Comparison of ENCODE assay signal across 12 mouse cellular contexts in the genomic region with DNA sequence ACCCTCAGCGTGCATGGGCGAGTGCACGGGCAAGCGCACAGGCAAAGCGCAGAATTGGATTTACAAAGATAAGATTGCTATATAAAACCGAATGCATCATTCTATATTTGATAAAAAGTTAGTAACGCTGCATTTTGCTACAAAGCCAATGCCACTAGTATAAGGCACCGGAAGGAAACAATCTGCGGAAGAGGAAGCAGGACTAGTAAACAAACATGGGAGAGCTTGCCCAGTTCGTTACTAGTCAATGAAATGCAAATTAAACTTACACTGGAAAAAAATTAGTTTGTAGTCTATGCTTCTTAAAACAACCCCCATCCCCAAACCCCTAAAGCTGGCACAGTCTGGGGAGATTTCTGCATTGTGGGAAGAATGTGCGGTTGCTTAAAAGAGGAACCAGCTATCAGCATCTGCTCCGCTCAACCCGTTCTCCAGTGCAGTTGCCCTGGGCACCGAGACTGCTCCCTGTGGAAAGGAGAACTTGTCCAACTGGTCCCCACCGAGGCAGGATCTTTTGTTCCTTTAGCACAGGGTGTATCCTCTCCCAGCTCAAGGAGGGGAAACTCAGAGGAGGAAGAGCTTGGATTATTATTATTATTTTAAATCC.
A peak's percentile ranks its signal among the peaks of the same experiment; 100 is the strongest.
DNase-seq lines count a peak whose midpoint lies in the region; TF ChIP-seq lines count a peak whose summit lies in the region.
"Had no signal": no experiment of that assay in that cellular context is flagged by ENCODE, and none has a peak within 500 bp of the region (broad histone marks: within the 10 kb centered on the region; RNA-seq: fewer than 3 reads in every experiment).

No protein-coding gene starts in this region.

- in situ Hi-C loops in CH12.LX (cut with MboI; ENCODE audit: low pct_ligation_motif_present, low pct_unique_long_range_greater_than_20kb, low sequenced_read_pairs): no loop called here

- H3K79me2 ChIP-seq in CH12.LX (replicated peaks; ENCODE audit: control insufficient read depth, extremely low read depth, insufficient read depth, poor library complexity, severe bottlenecking): no peaks in the 10 kb centered on the region

- peak overlapping the region; percentile 20 to 55 (median 37) for H3K4me3 ChIP-seq in CH12.LX (replicated peaks in 1 of 3; ENCODE audit: low read depth in 2 of 3, low read length in 2 of 3, poor library complexity in 1 of 3)
- H3K4me3 ChIP-seq: forebrain, embryonic 12.5 days; heart, embryonic 12.5 days had no signal

- no peak; the same call in none of the 2 replicates for TF ChIP-seq RAD21 in CH12.LX (IDR thresholded peaks at IDR 0.05; ENCODE audit: low read depth, low read length)

- no peaks in the 10 kb centered on the region for H3K9me3 ChIP-seq in CH12.LX (replicated peaks; ENCODE audit: low read length)
- H3K9me3 ChIP-seq: forebrain, embryonic 12.5 days; heart, embryonic 12.5 days had no signal

- no peak overlapping the region for H3K27ac ChIP-seq in CH12.LX (ENCODE audit: insufficient read depth, low read depth)
- H3K27ac ChIP-seq: forebrain, embryonic 12.5 days had no signal

- peak; percentile 99 for TF ChIP-seq EP300 in CH12.LX (IDR thresholded peaks at IDR 0.05; ENCODE audit: low read length)

- H3K4me1 ChIP-seq in CH12.LX (ENCODE audit: control insufficient read depth in 1 of 2, insufficient read depth in 2 of 2): peaks cover 3 to 26% of the 10 kb centered on the region in 2 experiments; a peak in 3 of 4 replicates

- peak overlapping the region; percentile 75; the same call in 1 of the 2 replicates for H3K9ac ChIP-seq in CH12.LX (ENCODE audit: insufficient read depth, low read depth)
- H3K9ac ChIP-seq: forebrain, embryonic 12.5 days; heart, embryonic 12.5 days had no signal

- no peak for TF ChIP-seq CTCF in CH12.LX (conservative IDR thresholded peaks at IDR 0.05 in 1 of 2, IDR thresholded peaks at IDR 0.05 in 1 of 2; ENCODE audit: low read depth in 2 of 2, low read length in 2 of 2)

- TF ChIP-seq POLR2A in CH12.LX (IDR thresholded peaks at IDR 0.05; ENCODE audit: low read depth, low read length): peak; percentile 24; the same call in 1 of the 2 replicates

- H3K36me3 ChIP-seq in CH12.LX (replicated peaks in 1 of 2; ENCODE audit: control insufficient read depth in 1 of 2, insufficient read depth in 1 of 2, low read length in 1 of 2): no peaks in the 10 kb centered on the region
- H3K36me3 ChIP-seq: forebrain, embryonic 12.5 days; heart, embryonic 12.5 days had no signal

- H3K4me2 ChIP-seq in CH12.LX (ENCODE audit: insufficient read depth, low read depth, poor library complexity, severe bottlenecking): peak overlapping the region; percentile 99
- H3K4me2 ChIP-seq: forebrain, embryonic 12.5 days; heart, embryonic 12.5 days had no signal

- peak; percentile 16 for DNase-seq in heart, adult 8-10 months (ENCODE audit: low spot score)
- no peak for DNase-seq in heart, postnatal 10 days
- peak; percentile 95 for DNase-seq in CH12.LX (ENCODE audit: extremely low read depth)
- peak; percentile 19 for DNase-seq in brain, adult 2 months (ENCODE audit: low read depth, low spot score)
- DNase-seq in lung, postnatal 36 days: peak; percentile 47
- no peak for DNase-seq in layer of hippocampus, postnatal 36 days
- DNase-seq in layer of hippocampus, adult 9-11 months: no peak
- DNase-seq in T-cell, adult 2 months (ENCODE audit: low spot score): no peak
- DNase-seq: kidney, postnatal 25 days; thymus, postnatal 36 days had no signal

- dilution Hi-C loops in CH12.LX (cut with MboI; ENCODE audit: extremely low pct_ligation_motif_present, extremely low pct_unique_long_range_greater_than_20kb, low sequenced_read_pairs): no loop called here

- H3K27me3 ChIP-seq in CH12.LX (replicated peaks): no peaks in the 10 kb centered on the region
- H3K27me3 ChIP-seq: forebrain, embryonic 12.5 days; heart, embryonic 12.5 days had no signal

- intact Hi-C loops in heart, postnatal 10 days (cut with DNase I): no loop called here

TF ChIP-seq in CH12.LX, 34 proteins besides CTCF, POLR2A, EP300 and RAD21:
- no peak for TF ChIP-seq USF2 (conservative IDR thresholded peaks at IDR 0.05; ENCODE audit: low read depth, low read length)
- TF ChIP-seq ZKSCAN1 (IDR thresholded peaks at IDR 0.05; ENCODE audit: borderline replicate concordance, low read depth, low read length): no peak
- TF ChIP-seq ZMIZ1 (IDR thresholded peaks at IDR 0.05; ENCODE audit: low read depth, low read length): no peak
- TF ChIP-seq ELF1 (IDR thresholded peaks at IDR 0.05; ENCODE audit: low read depth, low read length): peak; percentile 84
- TF ChIP-seq RCOR1 (conservative IDR thresholded peaks at IDR 0.05; ENCODE audit: low read depth, low read length): peak; percentile 91
- 0 out of 2 replicates have a peak, but pooled peaks have one; percentile 3 for TF ChIP-seq JUN (IDR thresholded peaks at IDR 0.05; ENCODE audit: insufficient read depth, low read depth, low read length)
- TF ChIP-seq UBTF (IDR thresholded peaks at IDR 0.05; ENCODE audit: low read depth, low read length): 0 out of 2 replicates have a peak, but pooled peaks have one; percentile 59
- TF ChIP-seq POLR2AphosphoS2 (IDR thresholded peaks at IDR 0.05; ENCODE audit: low read depth, low read length): no peak
- TF ChIP-seq IRF4 (IDR thresholded peaks at IDR 0.05; ENCODE audit: low read depth, low read length): peak; percentile 92
- TF ChIP-seq CHD2 (IDR thresholded peaks at IDR 0.05; ENCODE audit: low read length): peak; percentile 86
- no peak for TF ChIP-seq USF1 (IDR thresholded peaks at IDR 0.05; ENCODE audit: low read depth, low read length)
- TF ChIP-seq NRF1 (IDR thresholded peaks at IDR 0.05; ENCODE audit: low read depth, low read length): no peak
- TF ChIP-seq GABPA (IDR thresholded peaks at IDR 0.05; ENCODE audit: insufficient replicate concordance, low read depth, low read length): no peak
- TF ChIP-seq ZNF384 (IDR thresholded peaks at IDR 0.05; ENCODE audit: low read depth, low read length): peak; percentile 47; the same call in 1 of the 2 replicates
- no peak for TF ChIP-seq NELFE (IDR thresholded peaks at IDR 0.05; ENCODE audit: low read depth, low read length)
- no peak for TF ChIP-seq SMC3 (IDR thresholded peaks at IDR 0.05; ENCODE audit: low read depth, low read length)
- no peak for TF ChIP-seq TBP (conservative IDR thresholded peaks at IDR 0.05; ENCODE audit: low read depth, low read length)
- 0 out of 2 replicates have a peak, but pooled peaks have one; percentile 20 for TF ChIP-seq CHD1 (IDR thresholded peaks at IDR 0.05; ENCODE audit: low read depth, low read length)
- TF ChIP-seq MAFK (IDR thresholded peaks at IDR 0.05; ENCODE audit: insufficient replicate concordance, low read length): no peak
- no peak for TF ChIP-seq KAT2A (IDR thresholded peaks at IDR 0.05; ENCODE audit: insufficient replicate concordance, low read length)
- 0 out of 2 replicates have a peak, but pooled peaks have one; percentile 39 for TF ChIP-seq SIN3A (IDR thresholded peaks at IDR 0.05; ENCODE audit: low read length)
- TF ChIP-seq PAX5 (IDR thresholded peaks at IDR 0.05; ENCODE audit: low read length): no peak
- peak; percentile 54; the same call in 1 of the 2 replicates for TF ChIP-seq MYC (IDR thresholded peaks at IDR 0.05; ENCODE audit: low read depth, low read length)
- no peak for TF ChIP-seq MXI1 (IDR thresholded peaks at IDR 0.05; ENCODE audit: low read depth, low read length)
- TF ChIP-seq MEF2A (IDR thresholded peaks at IDR 0.05; ENCODE audit: borderline replicate concordance, low read depth, low read length): peak; percentile 72; the same call in 1 of the 2 replicates
- TF ChIP-seq HCFC1 (IDR thresholded peaks at IDR 0.05; ENCODE audit: low read depth, low read length): peak; percentile 51
- peak; percentile 58 for TF ChIP-seq BHLHE40 (IDR thresholded peaks at IDR 0.05; ENCODE audit: low read depth, low read length)
- peak; percentile 46; the same call in 1 of the 2 replicates for TF ChIP-seq MAX (IDR thresholded peaks at IDR 0.05; ENCODE audit: low read length)
- peak; percentile 71 for TF ChIP-seq ETS1 (conservative IDR thresholded peaks at IDR 0.05; ENCODE audit: low read depth, low read length)
- peak; percentile 55 for TF ChIP-seq JUND (conservative IDR thresholded peaks at IDR 0.05; ENCODE audit: low read depth, low read length)
- TF ChIP-seq ZC3H11A (IDR thresholded peaks at IDR 0.05; ENCODE audit: low read depth, low read length): no peak
- TF ChIP-seq MAZ (IDR thresholded peaks at IDR 0.05; ENCODE audit: low read depth, low read length): 0 out of 2 replicates have a peak, but pooled peaks have one; percentile 68
- TF ChIP-seq TCF12 (IDR thresholded peaks at IDR 0.05; ENCODE audit: low read depth, low read length): peak; percentile 91
- TF ChIP-seq E2F4 (IDR thresholded peaks at IDR 0.05; ENCODE audit: insufficient replicate concordance, low read depth, low read length): peak; percentile 15; the same call in 1 of the 2 replicates

Comparison
In these comparisons a context has a peak if more than half of its experiments do, and no peak if none do; other contexts are left out.
1. DNase-seq: peak in heart, adult 8-10 months (single experiment), CH12.LX (single experiment), brain, adult 2 months (single experiment) and lung, postnatal 36 days (single experiment); none in heart, postnatal 10 days (0 of 2), layer of hippocampus, postnatal 36 days (0 of 2), layer of hippocampus, adult 9-11 months (single experiment) and T-cell, adult 2 months (single experiment).